Mouse (Mus musculus): ENCODE data around the gene Gabrg3. TPM values are rescaled to one million over a fixed set of nuclear protein-coding genes. Genes with fewer than 3 reads are reported as not detected.

Gabrg3 gene
- under 1 TPM; 0.02 to 0.07 TPM for total RNA-seq (2021)
- long read RNA-seq, experiment 1, partial matches to known transcripts = 1 of 1 reads
- long read RNA-seq, experiment 1, other reads (novel, unspliced or antisense) = 0 of 1 reads
- long read RNA-seq, experiment 2 = 0 reads

- intact Hi-C loops (cut with DNase I) = loop anchor here (5.0 kb wide), 1 partner anchor 439 kb away; no protein-coding TSS in a partner anchor
- peak; percentile 2 to 3 for DNase-seq
Observed at GRCm38 (mm10) chr7:57386517-57387340, at the start of gene Gabrg3. TSS of gene Gabrg3 (minus strand) at chr7:57387188.

GRCm38 (mm10) chr7:57422675-57423074, 35.7 kb upstream of the Gabrg3 start:
- intact Hi-C loops (cut with DNase I) = no loop called here
- DNase-seq = no peak

DNA sequence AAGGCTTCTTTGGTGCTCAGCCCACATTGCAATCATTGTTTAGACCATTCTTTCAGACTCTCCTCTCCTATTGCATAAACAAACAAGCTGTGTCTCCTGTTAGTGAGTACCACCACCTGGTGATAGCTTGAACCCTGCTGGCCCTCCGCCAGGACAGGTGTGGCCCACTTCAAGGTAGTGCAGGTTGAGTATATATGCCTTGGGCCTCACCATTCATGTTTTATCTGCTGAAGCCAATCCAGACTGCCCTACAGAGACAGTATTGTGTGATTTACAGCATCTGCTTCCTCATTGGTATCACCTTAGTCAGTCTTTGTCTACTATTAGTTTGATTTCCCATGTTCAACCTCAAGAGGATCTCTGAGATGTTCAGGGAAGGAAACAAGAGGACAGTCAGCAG, 34.1 kb upstream of the Gabrg3 start:
- intact Hi-C loops (cut with DNase I) = no loop called here
- no peak for DNase-seq

GRCm38 (mm10) chr7:57419392-57419791, 32.4 kb upstream of the Gabrg3 start, which contains the start of gene Gabrb3:
TSS of gene Gabrb3 (plus strand) at chr7:57419692.
- intact Hi-C loops (cut with DNase I) = no loop called here
- no peak for DNase-seq

- DNase-seq = no peak
- intact Hi-C loops (cut with DNase I) = no loop called here
Observed at GRCm38 (mm10) chr7:57412896-57413295, 25.9 kb upstream of the Gabrg3 start.

- DNase-seq = no peak
- intact Hi-C loops (cut with DNase I) = no loop called here
Observed at GRCm38 (mm10) chr7:57411163-57411562, 24.2 kb upstream of the Gabrg3 start.

GRCm38 (mm10) chr7:57393551-57393950, 6.6 kb upstream of the Gabrg3 start:
- no peak for DNase-seq
- intact Hi-C loops (cut with DNase I) = no loop called here

- DNase-seq = no peak
- intact Hi-C loops (cut with DNase I) = no loop called here
Observed at GRCm38 (mm10) chr7:57390046-57390445, 3.1 kb upstream of the Gabrg3 start.

GRCm38 (mm10) chr7:57387341-57387654, 310 bp upstream of the Gabrg3 start:
- DNase-seq = no peak
- intact Hi-C loops (cut with DNase I) = loop anchor here (5.0 kb wide), 1 partner anchor 440 kb away; no protein-coding TSS in a partner anchor

DNA sequence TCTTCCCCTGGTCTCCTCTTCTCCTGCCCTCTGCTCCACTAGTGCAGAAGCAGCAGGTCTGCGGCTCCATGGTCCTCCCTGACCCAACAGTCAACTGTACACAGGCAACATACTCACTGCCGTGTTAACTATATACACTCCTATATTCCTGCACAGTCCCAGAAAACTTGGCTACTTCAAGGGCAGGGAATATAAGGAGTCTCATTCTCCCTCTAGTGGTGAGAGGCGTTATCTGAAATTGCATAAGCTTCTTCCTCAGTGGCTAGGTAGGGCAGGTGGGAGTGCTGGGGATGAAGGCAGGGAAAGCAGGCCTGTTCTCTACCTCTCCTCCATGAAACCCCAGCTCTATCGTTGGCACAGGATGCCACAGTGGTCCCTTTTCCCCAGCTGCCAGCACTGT, 2.9 kb downstream of the Gabrg3 start:
- peak in 1 of 2 experiments; percentile 10 for DNase-seq
- intact Hi-C loops (cut with DNase I) = no loop called here

GRCm38 (mm10) chr7:57366013-57366390, 21.0 kb downstream of the Gabrg3 start:
- intact Hi-C loops (cut with DNase I) = no loop called here
- DNase-seq = no peak

GRCm38 (mm10) chr7:57365134-57366012, 21.6 kb downstream of the Gabrg3 start:
- intact Hi-C loops (cut with DNase I) = no loop called here
- no peak for DNase-seq

GRCm38 (mm10) chr7:57363812-57364211, 23.2 kb downstream of the Gabrg3 start:
- intact Hi-C loops (cut with DNase I) = no loop called here
- DNase-seq = no peak

DNA sequence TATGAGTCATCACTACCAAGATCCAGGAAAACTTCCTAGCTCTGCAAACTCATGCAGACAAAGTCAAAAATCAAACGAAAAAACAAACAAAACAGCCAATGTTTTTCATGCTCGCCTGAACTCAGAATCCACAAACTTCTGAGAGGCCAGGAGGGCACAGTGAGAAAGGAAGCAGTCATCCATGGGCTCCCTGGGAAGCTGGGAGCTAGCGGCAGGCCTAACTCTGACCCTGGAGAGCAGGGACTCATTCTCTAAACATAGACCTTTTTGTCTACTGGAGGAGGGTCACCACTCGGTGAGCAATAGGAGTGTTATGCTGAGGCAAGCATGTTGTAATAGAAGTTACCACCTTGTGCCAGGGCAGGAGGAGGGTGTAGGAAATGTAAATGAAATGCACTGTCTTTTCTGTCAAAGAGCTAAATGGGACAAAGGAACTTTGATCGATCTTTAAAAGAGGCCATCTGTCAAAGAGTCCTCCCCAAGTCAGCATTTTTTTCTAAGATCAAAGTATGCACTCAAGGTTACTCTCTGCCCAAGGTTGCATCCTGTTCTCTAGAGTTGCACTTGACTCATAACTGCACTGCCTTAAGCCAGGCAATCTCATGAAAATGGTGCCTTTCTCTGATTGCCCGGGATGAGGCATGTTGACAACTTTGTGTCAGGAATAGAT, 29.0 kb downstream of the Gabrg3 start:
- intact Hi-C loops (cut with DNase I) = no loop called here
- DNase-seq = no peak

DNA sequence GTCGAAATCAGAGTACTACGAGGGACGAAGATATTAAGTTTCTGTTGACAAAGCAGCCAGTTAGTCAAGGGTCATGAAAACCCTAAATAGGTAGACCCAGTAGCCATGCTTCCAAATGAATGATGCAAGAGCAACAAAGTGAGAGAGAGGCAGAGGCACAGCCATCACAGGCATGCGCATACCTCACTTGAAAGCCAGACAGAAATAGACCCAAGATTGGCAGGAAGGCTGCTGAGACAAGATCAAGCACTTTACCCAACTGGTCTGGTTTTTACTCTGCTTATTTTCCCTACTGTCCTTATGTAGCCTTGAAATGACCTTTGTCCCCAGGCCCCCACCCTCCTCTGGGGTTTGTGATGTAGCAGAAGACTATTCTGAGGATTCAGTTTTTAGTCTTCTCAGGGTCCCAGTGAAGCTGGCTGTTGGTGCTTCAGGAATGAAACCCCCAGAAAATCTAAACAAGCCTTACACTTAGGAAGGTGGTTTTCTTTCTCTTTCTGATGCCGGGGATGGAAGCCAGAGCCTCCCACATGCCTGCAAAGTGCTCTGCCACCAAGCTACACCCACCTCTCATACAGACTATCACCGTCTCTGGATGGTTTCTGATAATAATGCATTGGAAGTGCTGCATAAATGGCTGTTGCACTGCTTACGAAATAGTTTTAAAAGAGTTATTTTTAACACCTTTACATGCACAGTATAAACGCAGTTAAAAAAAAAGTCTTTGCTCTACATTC, 30.3 kb downstream of the Gabrg3 start:
- intact Hi-C loops (cut with DNase I) = no loop called here
- DNase-seq = peak in 1 of 2 experiments; percentile 1

DNA sequence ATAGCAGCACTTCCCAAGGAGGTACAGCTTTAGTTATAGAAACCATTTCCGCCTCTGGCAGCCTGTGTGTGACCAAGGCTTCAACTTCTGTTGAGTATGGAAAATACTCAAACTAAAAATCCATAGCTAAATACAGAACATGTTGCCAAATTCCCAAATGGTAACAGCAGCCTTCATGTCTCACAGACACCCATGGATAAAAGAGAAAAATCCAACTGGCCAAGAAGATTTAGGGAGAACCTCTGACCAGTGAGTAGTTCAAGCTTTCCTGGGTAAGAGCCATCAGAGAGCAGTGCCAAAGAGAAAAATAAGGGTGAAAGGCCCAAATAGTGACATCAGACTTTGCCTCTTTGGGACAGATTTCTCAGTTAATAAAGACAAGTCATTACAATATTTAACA, 38.2 kb downstream of the Gabrg3 start:
- DNase-seq = no peak
- intact Hi-C loops (cut with DNase I) = no loop called here

DNA sequence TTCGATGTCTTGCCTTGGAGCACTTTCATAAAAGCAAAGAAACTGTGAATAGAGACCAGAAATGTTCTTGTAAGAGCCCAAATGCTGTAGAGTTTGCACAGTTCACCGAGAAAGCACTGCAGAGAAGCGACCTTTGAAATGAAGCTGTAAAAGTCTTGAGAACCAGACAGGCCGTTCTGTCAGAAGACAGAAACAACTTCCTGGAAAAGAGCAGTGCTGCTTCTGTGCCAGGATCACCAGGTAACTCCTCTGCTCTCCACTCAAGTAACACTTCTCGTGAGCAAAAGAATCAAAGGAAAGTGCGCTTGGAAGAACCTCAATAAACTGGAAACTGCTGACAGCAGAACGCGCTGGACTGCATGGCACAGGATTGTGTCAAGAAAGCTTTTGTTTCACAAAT, 45.1 kb downstream of the Gabrg3 start:
- DNase-seq = no peak
- intact Hi-C loops (cut with DNase I) = no loop called here

- intact Hi-C loops (cut with DNase I) = no loop called here
- no peak for DNase-seq
Observed at GRCm38 (mm10) chr7:57331211-57331610, 55.8 kb downstream of the Gabrg3 start.

DNA sequence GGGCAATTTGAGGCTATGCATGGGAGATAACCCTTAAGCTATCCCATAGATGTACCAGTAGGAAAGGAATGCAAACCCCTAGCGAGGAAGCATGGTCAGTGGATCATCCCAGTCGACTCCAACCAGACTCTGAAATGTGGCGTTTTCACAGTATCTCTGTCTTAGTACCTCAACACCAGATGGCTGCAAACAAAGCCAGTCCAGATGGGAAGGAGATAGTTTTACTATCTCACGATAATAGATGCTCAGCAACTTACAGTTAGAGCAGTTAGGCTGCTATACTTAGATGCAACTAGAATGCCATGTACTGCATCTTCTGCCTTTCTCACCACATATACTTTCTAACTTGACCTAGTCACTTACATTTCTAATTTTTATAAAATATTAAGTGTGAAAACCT, 56.7 kb downstream of the Gabrg3 start:
- DNase-seq = no peak
- intact Hi-C loops (cut with DNase I) = no loop called here

DNA sequence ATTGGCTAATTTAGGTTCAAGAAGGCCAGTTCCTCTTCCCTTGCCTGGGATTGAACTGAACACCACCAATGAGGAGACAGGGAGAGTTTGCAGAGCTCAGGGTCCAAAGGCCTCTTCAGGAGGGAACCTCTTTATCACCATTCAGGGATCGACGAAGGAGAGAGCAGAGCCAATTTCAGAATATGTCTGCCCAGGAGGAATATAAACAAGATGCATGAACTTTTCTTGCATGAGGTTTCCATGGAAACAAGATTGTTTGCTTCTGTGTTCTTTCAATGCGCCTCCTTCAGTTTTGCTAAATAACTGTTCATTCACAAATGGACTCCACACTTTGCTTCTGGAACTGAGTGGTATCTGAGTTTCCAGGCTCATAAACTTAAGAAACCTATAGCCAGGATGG, 62.5 kb downstream of the Gabrg3 start:
- DNase-seq = no peak
- intact Hi-C loops (cut with DNase I) = no loop called here
